Mouse (Mus musculus) liver, embryonic 15.5 days (tissue): ENCODE results near the gene Epha1. TPM values are rescaled to one million over a fixed set of nuclear protein-coding genes. Genes with fewer than 3 reads are reported as not detected.

Source experiments
- ATAC-seq: fragments of 200-750 bp; cut with Nextera tagmentation; 2 replicates; pipeline ENCODE4 v1.8.0; 2017; ENCODE audit warnings: moderate number of reproducible peaks, mild to moderate bottlenecking, moderate library complexity; ENCODE audit not compliant: insufficient read depth
- H3K27ac ChIP-seq: fragments of 300-500 bp; sonication (generic); replicated peaks from 2 replicates; pipeline ENCODE4 v1.5.1; 2015; ENCODE audit warnings: mild to moderate bottlenecking, inconsistent platforms
- H3K27me3 ChIP-seq: fragments of 300-500 bp; sonication (generic); 2 replicates; pipeline ENCODE4 v1.6.1; 2015; ENCODE audit warnings: mild to moderate bottlenecking, inconsistent platforms
- H3K36me3 ChIP-seq: fragments of 300-500 bp; sonication (generic); replicated peaks from 2 replicates; pipeline ENCODE4 v1.6.1; 2015; ENCODE audit warnings: moderate library complexity, mild to moderate bottlenecking, inconsistent platforms
- H3K4me1 ChIP-seq: fragments of 300-500 bp; sonication (generic); replicated peaks from 2 replicates; pipeline ENCODE4 v1.6.1; 2015; ENCODE audit warnings: inconsistent platforms
- H3K4me2 ChIP-seq: fragments of 300-500 bp; sonication (generic); 2 replicates; pipeline ENCODE4 v1.6.1; 2015; ENCODE audit warnings: moderate library complexity, mild to moderate bottlenecking, inconsistent platforms
- H3K4me3 ChIP-seq: fragments of 300-500 bp; sonication (generic); replicated peaks from 2 replicates; pipeline ENCODE4 v1.5.1; 2015; ENCODE audit warnings: mild to moderate bottlenecking, inconsistent platforms
- H3K9ac ChIP-seq: fragments of 300-500 bp; sonication (generic); 2 replicates; pipeline ENCODE4 v1.6.1; 2015; ENCODE audit warnings: moderate library complexity, mild to moderate bottlenecking, inconsistent platforms
- H3K9me3 ChIP-seq: fragments of 300-500 bp; sonication (generic); replicated peaks from 2 replicates; pipeline ENCODE4 v1.6.1; 2016; ENCODE audit warnings: inconsistent platforms
- WGBS: fragments of 180-500 bp; shearing (Covaris S2); methylation state at CpG from one replicate; pipeline ENCODE4 v1.1.7; 2015; ENCODE audit warnings: mixed read lengths; ENCODE audit not compliant: insufficient replicate concordance; 5-methylcytosine and 5-hydroxymethylcytosine counted together
- polyA plus RNA-seq: library from polyadenylated mRNA; unstranded; fragments of >200 nt; fragmentation: Nextera tagmentation; extraction: Ambion mirVana; gene quantifications from 2 replicates; pipeline ENCODE4 v1.2.1, GENCODE M21; 2015

The Epha1 gene
- polyA plus RNA-seq, 1 experiment from 2014 or later: 6.2 TPM

GRCm38 (mm10) chr6:42361041-42361895, 11.8 kb downstream of the Epha1 start:
- Histone ChIP-seq H3K27ac (no peak overlapping the region), H3K4me3 (no peak overlapping the region), H3K9me3 (no peaks in the 10 kb centered on the region), H3K4me2 (no peak overlapping the region), H3K36me3 (peaks cover 45% of the 10 kb centered on the region), H3K27me3 (no peaks in the 10 kb centered on the region), H3K4me1 (0 out of 2 replicates have a peak, but pooled peaks cover 8% of the 10 kb centered on the region), H3K9ac (no peak overlapping the region)
- WGBS: 70% methylated on average over 13 of the region's 13 CpGs
- no peak for ATAC-seq

DNA sequence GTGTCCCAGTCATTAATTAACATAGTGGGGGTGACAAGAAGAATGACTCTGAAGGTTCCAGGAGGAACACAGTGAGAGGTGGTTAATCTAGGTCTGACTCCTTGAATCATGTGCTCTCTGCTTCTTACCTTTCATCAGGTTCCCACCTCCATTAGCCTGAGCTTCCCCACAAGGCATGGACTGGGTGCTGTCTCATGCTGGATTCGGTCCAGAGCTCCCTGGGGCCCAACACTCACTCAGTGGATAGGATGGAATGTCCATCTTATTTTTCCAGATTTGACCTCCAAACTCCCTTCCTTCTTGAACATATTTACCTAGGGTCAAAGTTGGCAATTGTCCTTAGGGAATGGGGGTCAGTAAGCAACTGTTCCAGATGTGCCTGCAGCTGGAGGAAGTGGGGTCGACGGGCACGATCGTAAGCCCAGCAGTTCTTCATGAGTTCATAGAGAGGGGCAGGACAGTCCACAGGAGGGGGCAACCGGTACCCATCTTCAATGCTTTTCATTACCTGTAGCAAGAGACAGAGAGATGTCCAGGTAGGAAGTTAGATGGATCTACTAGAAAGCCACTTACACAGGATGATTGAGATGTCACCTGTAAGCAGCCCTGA, 12.7 kb downstream of the Epha1 start:
- no peak overlapping the region for H3K4me2 ChIP-seq
- no peak for ATAC-seq
- H3K36me3 ChIP-seq: peaks cover 54% of the 10 kb centered on the region
- 0 out of 2 replicates have a peak, but pooled peaks cover 8% of the 10 kb centered on the region for H3K4me1 ChIP-seq
- no peaks in the 10 kb centered on the region for H3K27me3 ChIP-seq
- no peak overlapping the region for H3K27ac ChIP-seq
- 62% methylated on average over 6 of the region's 6 CpGs for WGBS
- no peak overlapping the region for H3K9ac ChIP-seq
- H3K4me3 ChIP-seq: no peak overlapping the region
- H3K9me3 ChIP-seq: no peaks in the 10 kb centered on the region

GRCm38 (mm10) chr6:42359364-42360147, 13.5 kb downstream of the Epha1 start:
- peaks cover 55% of the 10 kb centered on the region for H3K36me3 ChIP-seq
- H3K9ac ChIP-seq: no peak overlapping the region
- H3K4me2 ChIP-seq: no peak overlapping the region
- peaks cover 10% of the 10 kb centered on the region; the same call in 1 of the 2 replicates for H3K4me1 ChIP-seq
- WGBS: 54% methylated on average over 9 of the region's 9 CpGs
- H3K27me3 ChIP-seq: no peaks in the 10 kb centered on the region
- H3K27ac ChIP-seq: no peak overlapping the region
- H3K9me3 ChIP-seq: no peaks in the 10 kb centered on the region
- H3K4me3 ChIP-seq: no peak overlapping the region
- no peak for ATAC-seq

DNA sequence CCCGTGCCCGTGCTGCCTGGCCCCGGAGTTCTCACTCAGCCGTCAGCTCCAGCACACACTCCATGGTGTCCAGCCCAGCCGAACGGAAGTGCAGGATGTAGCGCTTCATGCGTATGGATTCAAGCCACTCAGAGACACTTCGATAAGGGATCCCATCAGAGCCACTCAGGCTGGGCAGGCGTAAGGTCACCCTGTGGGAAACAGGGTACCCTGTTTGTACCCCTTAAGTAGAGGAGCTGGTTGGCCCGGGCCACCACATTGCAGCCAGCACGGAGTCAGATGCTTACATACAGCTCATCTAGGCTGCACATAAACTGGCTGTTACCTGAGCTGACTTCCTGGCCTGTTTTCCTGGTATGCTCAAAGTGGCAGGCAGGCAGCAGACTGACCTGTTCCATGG, 14.2 kb downstream of the Epha1 start:
- WGBS: 84% methylated on average over 12 of the region's 12 CpGs
- H3K27me3 ChIP-seq: no peaks in the 10 kb centered on the region
- H3K4me3 ChIP-seq: no peak overlapping the region
- peaks cover 55% of the 10 kb centered on the region for H3K36me3 ChIP-seq
- H3K9ac ChIP-seq: no peak overlapping the region
- H3K9me3 ChIP-seq: no peaks in the 10 kb centered on the region
- peaks cover 16% of the 10 kb centered on the region for H3K4me1 ChIP-seq
- no peak overlapping the region for H3K4me2 ChIP-seq
- ATAC-seq: no peak
- no peak overlapping the region for H3K27ac ChIP-seq

GRCm38 (mm10) chr6:42357901-42358300, 15.2 kb downstream of the Epha1 start:
- ATAC-seq: no peak
- Histone ChIP-seq H3K4me1 (peaks cover 25% of the 10 kb centered on the region), H3K4me2 (no peak overlapping the region), H3K36me3 (peaks cover 55% of the 10 kb centered on the region), H3K9me3 (no peaks in the 10 kb centered on the region), H3K9ac (no peak overlapping the region), H3K27ac (no peak overlapping the region), H3K4me3 (no peak overlapping the region), H3K27me3 (no peaks in the 10 kb centered on the region)
- 71% methylated on average over 6 of the region's 6 CpGs for WGBS

- no peak for ATAC-seq
- H3K4me3 ChIP-seq: no peak overlapping the region
- H3K36me3 ChIP-seq: peaks cover 55% of the 10 kb centered on the region
- H3K4me1 ChIP-seq: peaks cover 26% of the 10 kb centered on the region
- H3K4me2 ChIP-seq: no peak overlapping the region
- WGBS: 67% methylated on average over 5 of the region's 5 CpGs
- H3K9me3 ChIP-seq: no peaks in the 10 kb centered on the region
- H3K9ac ChIP-seq: no peak overlapping the region
- no peak overlapping the region for H3K27ac ChIP-seq
- H3K27me3 ChIP-seq: no peaks in the 10 kb centered on the region
These were observed 16.2 kb downstream of the Epha1 start for GRCm38 (mm10) chr6:42356913-42357312.

DNA sequence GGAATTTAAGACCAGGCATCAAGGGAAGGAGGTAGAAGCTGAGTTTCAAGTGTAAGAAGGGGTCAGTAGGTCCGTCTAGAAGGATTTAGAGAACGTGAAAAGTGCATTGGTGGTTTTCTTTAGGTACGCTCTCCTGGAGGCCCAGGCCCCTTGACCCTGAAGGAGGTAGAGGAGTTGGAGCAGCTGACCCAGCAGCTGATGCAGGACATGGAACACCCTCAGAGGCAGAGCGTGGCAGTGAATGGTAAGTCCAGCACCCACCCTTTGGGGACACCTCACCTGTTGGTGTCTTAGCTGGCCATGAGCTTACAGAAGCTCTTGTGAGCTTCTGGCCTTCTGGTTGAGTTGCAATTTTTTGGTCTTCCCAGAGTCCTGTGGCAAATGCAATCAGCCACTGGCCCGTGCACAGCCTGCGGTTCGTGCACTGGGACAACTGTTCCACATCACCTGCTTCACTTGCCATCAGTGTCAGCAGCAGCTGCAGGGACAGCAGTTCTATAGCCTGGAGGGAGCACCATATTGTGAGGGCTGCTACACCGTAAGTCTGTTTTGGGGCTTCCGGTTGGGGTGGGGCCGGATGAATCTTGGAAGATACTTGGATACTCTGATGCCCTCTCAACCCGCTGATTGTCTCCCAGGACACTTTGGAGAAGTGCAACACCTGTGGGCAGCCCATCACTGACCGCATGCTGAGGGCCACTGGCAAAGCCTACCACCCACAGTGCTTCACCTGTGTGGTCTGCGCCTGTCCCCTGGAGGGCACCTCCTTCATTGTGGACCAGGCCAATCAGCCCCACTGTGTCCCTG, 17.1 kb downstream of the Epha1 start:
- Histone ChIP-seq H3K4me3 (no peak overlapping the region), H3K27ac (no peak overlapping the region), H3K36me3 (peaks cover 55% of the 10 kb centered on the region), H3K9me3 (no peaks in the 10 kb centered on the region), H3K4me1 (peaks cover 35% of the 10 kb centered on the region), H3K9ac (no peak overlapping the region), H3K4me2 (no peak overlapping the region), H3K27me3 (no peaks in the 10 kb centered on the region)
- 78% methylated on average over 13 of the region's 13 CpGs for WGBS
- ATAC-seq: no peak

GRCm38 (mm10) chr6:42355366-42355765, 17.7 kb downstream of the Epha1 start:
- H3K27ac ChIP-seq: no peak overlapping the region
- peaks cover 4% of the 10 kb centered on the region; the same call in 1 of the 2 replicates for H3K27me3 ChIP-seq
- H3K4me1 ChIP-seq: peaks cover 40% of the 10 kb centered on the region
- no peak overlapping the region for H3K4me2 ChIP-seq
- H3K4me3 ChIP-seq: no peak overlapping the region
- peaks cover 49% of the 10 kb centered on the region for H3K36me3 ChIP-seq
- WGBS: 73% methylated on average over 6 of the region's 6 CpGs
- no peak overlapping the region for H3K9ac ChIP-seq
- ATAC-seq: no peak
- H3K9me3 ChIP-seq: no peaks in the 10 kb centered on the region

GRCm38 (mm10) chr6:42354076-42355019, 18.7 kb downstream of the Epha1 start:
- peaks cover 43% of the 10 kb centered on the region for H3K4me1 ChIP-seq

More at GRCm38 (mm10) chr6:42354076-42355019, 18.7 kb downstream of the Epha1 start:
- ATAC-seq: no peak
- H3K36me3 ChIP-seq: peaks cover 41% of the 10 kb centered on the region
- peak overlapping the region; percentile 38; the same call in 1 of the 2 replicates for H3K4me2 ChIP-seq
- H3K27me3 ChIP-seq: peaks cover 13% of the 10 kb centered on the region; the same call in 1 of the 2 replicates
- WGBS: 14% methylated on average over 11 of the region's 11 CpGs
- H3K27ac ChIP-seq: peak overlapping the region; percentile 38; the same call in 1 of the 2 replicates
- no peak overlapping the region for H3K9ac ChIP-seq
- H3K4me3 ChIP-seq: 0 out of 2 replicates have a peak overlapping the region, but pooled peaks have one; percentile 3
- no peaks in the 10 kb centered on the region for H3K9me3 ChIP-seq
